Mouse (Mus musculus) neural tube, embryonic 13.5 days (tissue): Measurements from ENCODE around the gene G6pc2. TPM values are rescaled to one million over a fixed set of nuclear protein-coding genes. Genes with fewer than 3 reads are reported as not detected.

Source experiments
- ATAC-seq: fragments of 200-750 bp; cut with Nextera tagmentation; 2 replicates; pipeline ENCODE4 v1.8.0; 2017; ENCODE audit warnings: low read depth, mild to moderate bottlenecking, moderate TSS enrichment, moderate library complexity
- H3K27ac ChIP-seq: fragments of 300-500 bp; sonication (generic); replicated peaks from 2 replicates; pipeline ENCODE4 v1.5.1; 2015; ENCODE audit warnings: moderate library complexity, mild to moderate bottlenecking, inconsistent platforms
- H3K27me3 ChIP-seq: fragments of 300-500 bp; sonication (generic); 2 replicates; pipeline ENCODE4 v1.6.1; 2015; ENCODE audit warnings: mild to moderate bottlenecking, inconsistent platforms
- H3K36me3 ChIP-seq: fragments of 300-500 bp; sonication (generic); 2 replicates; pipeline ENCODE4 v1.6.1; 2015; ENCODE audit warnings: mild to moderate bottlenecking, inconsistent platforms
- H3K4me1 ChIP-seq: fragments of 300-500 bp; sonication (generic); replicated peaks from 2 replicates; pipeline ENCODE4 v1.6.1; 2015; ENCODE audit warnings: inconsistent platforms
- H3K4me2 ChIP-seq: fragments of 300-500 bp; sonication (generic); 2 replicates; pipeline ENCODE4 v1.6.1; 2015; ENCODE audit warnings: inconsistent platforms, mild to moderate bottlenecking, moderate library complexity
- H3K4me3 ChIP-seq: fragments of 300-500 bp; sonication (generic); 2 replicates; pipeline ENCODE4 v1.5.1; 2015; ENCODE audit warnings: mild to moderate bottlenecking, inconsistent platforms
- H3K9ac ChIP-seq: fragments of 300-500 bp; sonication (generic); 2 replicates; pipeline ENCODE4 v1.6.1; 2015; ENCODE audit warnings: moderate library complexity, mild to moderate bottlenecking, inconsistent platforms
- H3K9me3 ChIP-seq: fragments of 300-500 bp; sonication (generic); 2 replicates; pipeline ENCODE4 v1.6.1; 2016; ENCODE audit warnings: inconsistent platforms
- WGBS: fragments of 180-500 bp; shearing (Covaris S2); methylation state at CpG from one replicate; pipeline ENCODE4 v1.1.7; 2015; 5-methylcytosine and 5-hydroxymethylcytosine counted together
- polyA plus RNA-seq: library from polyadenylated mRNA; unstranded; fragments of >200 nt; fragmentation: Nextera tagmentation; extraction: Ambion mirVana; gene quantifications from 2 replicates; pipeline ENCODE4 v1.2.1, GENCODE M21; 2015

The G6pc2 gene
- polyA plus RNA-seq, result 0.28 and 0.48 TPM in 2 replicates

- Histone ChIP-seq H3K9ac (no peak within 1 kb of the TSS), H3K27me3 (no peaks in the 10 kb centered on the region), H3K4me3 (no peak within 1 kb of the TSS), H3K27ac (no peak within 1 kb of the TSS), H3K4me2 (no peak within 1 kb of the TSS), H3K4me1 (peaks cover 11% of the 10 kb centered on the region), H3K9me3 (no peaks in the 10 kb centered on the region), H3K36me3 (no peaks in the 10 kb centered on the region)
- no peak for ATAC-seq
- 82% methylated on average over 7 of the region's 7 CpGs for WGBS
These were observed at the start of gene G6pc2 for GRCm38 (mm10) chr2:69210773-69211172. TSS of gene G6pc2 (plus strand) at chr2:69211073.

- H3K9ac ChIP-seq, result no peak overlapping the region
- no peaks in the 10 kb centered on the region for H3K27me3 ChIP-seq
- no peaks in the 10 kb centered on the region for H3K36me3 ChIP-seq
- H3K4me3 ChIP-seq, result no peak overlapping the region
- H3K9me3 ChIP-seq, result no peaks in the 10 kb centered on the region
- WGBS, result 38% methylated on average over 9 of the region's 9 CpGs
- 0 out of 2 replicates have a peak overlapping the region, but pooled peaks have one; percentile 20 for H3K27ac ChIP-seq
- H3K4me2 ChIP-seq, result no peak overlapping the region
- ATAC-seq, result peak; percentile 63; the same call in 1 of the 2 replicates
- peaks cover 13% of the 10 kb centered on the region for H3K4me1 ChIP-seq
These were observed 40.3 kb upstream of the G6pc2 start for GRCm38 (mm10) chr2:69170395-69171077.

GRCm38 (mm10) chr2:69175296-69175695 lies 35.6 kb upstream of the G6pc2 start:
- ATAC-seq, result no peak
- 80% methylated on average over 5 of the region's 5 CpGs for WGBS
- Histone ChIP-seq H3K4me3 (no peak overlapping the region), H3K9ac (no peak overlapping the region), H3K4me2 (no peak overlapping the region), H3K4me1 (peaks cover 7% of the 10 kb centered on the region), H3K27me3 (no peaks in the 10 kb centered on the region), H3K9me3 (no peaks in the 10 kb centered on the region), H3K27ac (no peak overlapping the region), H3K36me3 (no peaks in the 10 kb centered on the region)

- ATAC-seq, result no peak
- Histone ChIP-seq H3K36me3 (no peaks in the 10 kb centered on the region), H3K9me3 (no peaks in the 10 kb centered on the region), H3K27ac (no peak overlapping the region), H3K4me1 (no peaks in the 10 kb centered on the region), H3K9ac (no peak overlapping the region), H3K4me2 (no peak overlapping the region), H3K4me3 (no peak overlapping the region), H3K27me3 (no peaks in the 10 kb centered on the region)
- 90% methylated on average over 4 of the region's 4 CpGs for WGBS
These were observed 31.2 kb upstream of the G6pc2 start for GRCm38 (mm10) chr2:69179721-69180120.

- H3K27ac ChIP-seq, result no peak overlapping the region
- no peak overlapping the region for H3K4me2 ChIP-seq
- H3K4me1 ChIP-seq, result no peaks in the 10 kb centered on the region
- no peaks in the 10 kb centered on the region; the same call in 1 of the 2 replicates for H3K36me3 ChIP-seq
- no peaks in the 10 kb centered on the region for H3K9me3 ChIP-seq
- H3K27me3 ChIP-seq, result no peaks in the 10 kb centered on the region
- ATAC-seq, result no peak
- H3K9ac ChIP-seq, result no peak overlapping the region
- H3K4me3 ChIP-seq, result no peak overlapping the region
- WGBS, result 84% methylated on average over 2 of the region's 2 CpGs
These were observed 22.9 kb upstream of the G6pc2 start for GRCm38 (mm10) chr2:69187990-69188389.

- WGBS, result 82% methylated on average over 6 of the region's 6 CpGs
- H3K9me3 ChIP-seq, result no peaks in the 10 kb centered on the region
- no peak overlapping the region for H3K4me3 ChIP-seq
- H3K27ac ChIP-seq, result no peak overlapping the region
- no peaks in the 10 kb centered on the region for H3K27me3 ChIP-seq
- no peak overlapping the region for H3K4me2 ChIP-seq
- H3K9ac ChIP-seq, result no peak overlapping the region
- no peak for ATAC-seq
- no peaks in the 10 kb centered on the region for H3K4me1 ChIP-seq
- H3K36me3 ChIP-seq, result peaks cover 4% of the 10 kb centered on the region
These were observed 22.1 kb upstream of the G6pc2 start for GRCm38 (mm10) chr2:69188732-69189131.

GRCm38 (mm10) chr2:69189222-69189621 lies 21.7 kb upstream of the G6pc2 start:
- no peak for ATAC-seq
- H3K9ac ChIP-seq, result no peak overlapping the region
- H3K4me1 ChIP-seq, result no peaks in the 10 kb centered on the region
- H3K27me3 ChIP-seq, result no peaks in the 10 kb centered on the region
- no peak overlapping the region for H3K4me2 ChIP-seq
- no peaks in the 10 kb centered on the region for H3K9me3 ChIP-seq
- no peak overlapping the region for H3K4me3 ChIP-seq
- whole genome bisulfite sequencing, result 51% methylated on average over 4 of the region's 4 CpGs
- H3K36me3 ChIP-seq, result peaks cover 8% of the 10 kb centered on the region
- H3K27ac ChIP-seq, result no peak overlapping the region

- Histone ChIP-seq H3K27me3 (no peaks in the 10 kb centered on the region), H3K36me3 (peaks cover 8% of the 10 kb centered on the region), H3K27ac (no peak overlapping the region), H3K4me2 (no peak overlapping the region), H3K4me1 (no peaks in the 10 kb centered on the region), H3K4me3 (no peak overlapping the region), H3K9ac (no peak overlapping the region), H3K9me3 (no peaks in the 10 kb centered on the region)
- ATAC-seq, result no peak
- 93% methylated on average over 5 of the region's 5 CpGs for WGBS
These were observed 19.8 kb upstream of the G6pc2 start for GRCm38 (mm10) chr2:69191059-69191458.

- H3K36me3 ChIP-seq, result peaks cover 8% of the 10 kb centered on the region
- no peak overlapping the region for H3K4me2 ChIP-seq
- H3K9me3 ChIP-seq, result no peaks in the 10 kb centered on the region
- ATAC-seq, result no peak
- no peak overlapping the region for H3K9ac ChIP-seq
- H3K4me1 ChIP-seq, result no peaks in the 10 kb centered on the region
- 89% methylated on average over 5 of the region's 5 CpGs for WGBS
- H3K27ac ChIP-seq, result no peak overlapping the region
- no peaks in the 10 kb centered on the region for H3K27me3 ChIP-seq
- no peak overlapping the region for H3K4me3 ChIP-seq
These were observed 17.3 kb upstream of the G6pc2 start for GRCm38 (mm10) chr2:69193555-69193954.

- Histone ChIP-seq H3K4me1 (peaks cover 10% of the 10 kb centered on the region), H3K27ac (no peak overlapping the region), H3K36me3 (peaks cover 6% of the 10 kb centered on the region; the same call in 1 of the 2 replicates), H3K4me3 (peak overlapping the region; percentile 78), H3K9me3 (no peaks in the 10 kb centered on the region), H3K4me2 (peak overlapping the region; percentile 91), H3K9ac (peak overlapping the region; percentile 74), H3K27me3 (no peaks in the 10 kb centered on the region)
- ATAC-seq, result no peak
- WGBS, result 12% methylated on average over 6 of the region's 6 CpGs
These were observed 5.7 kb upstream of the G6pc2 start for GRCm38 (mm10) chr2:69205185-69205584.

GRCm38 (mm10) chr2:69205791-69206351 lies 5.0 kb upstream of the G6pc2 start, which contains the start of gene Spc25:
TSS of gene Spc25 (minus strand) at chr2:69206194.
- Histone ChIP-seq H3K4me1 (peaks cover 10% of the 10 kb centered on the region), H3K36me3 (peaks cover 6% of the 10 kb centered on the region; the same call in 1 of the 2 replicates), H3K4me3 (peak within 1 kb of the TSS; percentile 78), H3K27me3 (no peaks in the 10 kb centered on the region), H3K9me3 (no peaks in the 10 kb centered on the region), H3K4me2 (peak within 1 kb of the TSS; percentile 91), H3K9ac (peak within 1 kb of the TSS; percentile 74), H3K27ac (no peak within 1 kb of the TSS)
- peak; percentile 99 for ATAC-seq
- under 1% methylated on average over 46 of the region's 46 CpGs for WGBS

GRCm38 (mm10) chr2:69206523-69206922 lies 4.3 kb upstream of the G6pc2 start:
- ATAC-seq, result peak; percentile 48; the same call in 1 of the 2 replicates
- no peaks in the 10 kb centered on the region for H3K9me3 ChIP-seq
- H3K36me3 ChIP-seq, result peaks cover 6% of the 10 kb centered on the region; the same call in 1 of the 2 replicates
- no peak overlapping the region for H3K27ac ChIP-seq
- whole genome bisulfite sequencing, result 28% methylated on average over 7 of the region's 7 CpGs
- H3K4me2 ChIP-seq, result peak overlapping the region; percentile 39
- no peaks in the 10 kb centered on the region for H3K27me3 ChIP-seq
- H3K9ac ChIP-seq, result no peak overlapping the region
- peaks cover 10% of the 10 kb centered on the region for H3K4me1 ChIP-seq
- no peak overlapping the region for H3K4me3 ChIP-seq
